Mouse (Mus musculus) brain, embryonic 14.5 days (tissue): ENCODE measurements at regions not wholly inside any gene's neighbourhood (a gene's known extent, or its start where the extent isn't known, plus 50 kb on each side); places are given as distances from the start of the nearest gene placed in this dataset.

Source experiments
- CTCF ChIP-seq: fragments of 200-500 bp; IDR thresholded peaks from 2 replicates; pipeline ENCODE4 v1.5.1; 2012; ENCODE audit warnings: inconsistent platforms, mild to moderate bottlenecking, moderate library complexity, borderline replicate concordance; ENCODE audit not compliant: insufficient read depth, insufficient read length; ENCODE audit errors: extremely low read depth
- POLR2A ChIP-seq: fragments of 200-500 bp; IDR thresholded peaks from 2 replicates; pipeline ENCODE4 v1.6.1; 2012; ENCODE audit warnings: mild to moderate bottlenecking, inconsistent platforms, borderline replicate concordance; ENCODE audit not compliant: poor library complexity, insufficient read depth, insufficient read length, severe bottlenecking; ENCODE audit errors: extremely low read depth

- no peak for TF ChIP-seq CTCF
- no peak for TF ChIP-seq POLR2A
These were observed 74.6 kb downstream of the Amer3 start for GRCm38 (mm10) chr1:34653963-34654644.
